8 mouse cellular contexts compared by ENCODE assay signal in the genomic region with DNA sequence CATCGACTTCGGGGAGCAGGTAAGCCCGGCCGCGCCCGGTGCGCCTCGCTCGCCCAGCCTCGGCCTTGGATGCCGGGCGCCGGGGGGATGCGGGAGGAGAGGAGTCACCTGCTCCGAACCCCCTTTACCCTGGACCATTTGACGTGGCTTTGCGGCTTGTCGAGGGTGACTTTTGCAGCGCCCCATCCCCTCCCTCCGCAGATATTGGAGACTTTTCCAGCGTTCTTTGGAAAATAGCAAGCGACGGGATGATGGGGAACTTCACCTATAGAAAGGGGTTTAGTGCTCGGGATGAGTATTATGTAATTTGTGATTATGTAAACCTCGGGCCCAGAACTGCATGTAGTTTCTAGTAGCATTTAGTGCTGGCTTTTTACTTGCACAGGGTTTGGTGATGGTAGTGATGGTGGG. TPM values are rescaled to one million over a fixed set of nuclear protein-coding genes. Genes with fewer than 3 reads are reported as not detected.
DNase-seq lines count a peak whose midpoint lies in the region; ATAC-seq and TF ChIP-seq lines count a peak whose summit lies in the region.

No protein-coding gene starts in this region.

- H3K4me2 ChIP-seq in kidney, embryonic 16.5 days (replicated peaks; ENCODE audit: low read depth, low read length), result peak overlapping the region; percentile 91
- peak overlapping the region; percentile 73 for H3K4me2 ChIP-seq in hindbrain, embryonic 13.5 days
- peak overlapping the region; percentile 75 for H3K4me2 ChIP-seq in midbrain, embryonic 13.5 days (replicated peaks)

- no peak for DNase-seq in kidney, postnatal 14 days
- DNase-seq in adrenal gland, adult (ENCODE audit: inconsistent age in 2 of 2, low spot score in 1 of 2), result no peak
- no peak for DNase-seq in testis, postnatal 10 days (ENCODE audit: low spot score)
- DNase-seq in retina, postnatal 1 day, result no peak

- H3K4me3 ChIP-seq in kidney, embryonic 16.5 days (ENCODE audit: low read length), result peak overlapping the region; percentile 82
- H3K4me3 ChIP-seq in bone marrow macrophage, adult 2 months (ENCODE audit: insufficient read depth, low read length), result peak overlapping the region; percentile 95
- peak overlapping the region; percentile 87 for H3K4me3 ChIP-seq in hindbrain, embryonic 13.5 days
- H3K4me3 ChIP-seq in midbrain, embryonic 13.5 days (replicated peaks), result peak overlapping the region; percentile 82

- peak overlapping the region; percentile 75 for H3K27ac ChIP-seq in kidney, embryonic 16.5 days (ENCODE audit: low read length)
- H3K27ac ChIP-seq in bone marrow macrophage, adult 2 months (ENCODE audit: insufficient read depth, low read depth, low read length), result peak overlapping the region; percentile 45
- H3K27ac ChIP-seq in hindbrain, embryonic 13.5 days, result peak overlapping the region; percentile 97
- peak overlapping the region; percentile 96 for H3K27ac ChIP-seq in midbrain, embryonic 13.5 days

- TF ChIP-seq CTCF in bone marrow macrophage, adult 2 months (IDR thresholded peaks at IDR 0.05; ENCODE audit: low read depth, low read length), result no peak

- no peak for ATAC-seq in kidney, embryonic 16.5 days (ENCODE audit: low FRiP score, low TSS enrichment)
- peak; percentile 43 for ATAC-seq in hindbrain, embryonic 13.5 days (ENCODE audit: low FRiP score)
- no peak; the same call in none of the 2 replicates for ATAC-seq in midbrain, embryonic 13.5 days

- H3K36me3 ChIP-seq in kidney, embryonic 16.5 days (ENCODE audit: insufficient read depth, low read length), result no peaks in the 10 kb centered on the region
- H3K36me3 ChIP-seq in hindbrain, embryonic 13.5 days, result no peaks in the 10 kb centered on the region
- no peaks in the 10 kb centered on the region for H3K36me3 ChIP-seq in midbrain, embryonic 13.5 days

- no peak for TF ChIP-seq POLR2A in bone marrow macrophage, adult 2 months (IDR thresholded peaks at IDR 0.05; ENCODE audit: borderline replicate concordance, low read depth, low read length)

- peak overlapping the region; percentile 79 for H3K9ac ChIP-seq in kidney, embryonic 16.5 days (replicated peaks; ENCODE audit: low read length)
- H3K9ac ChIP-seq in hindbrain, embryonic 13.5 days, result peak overlapping the region; percentile 95
- H3K9ac ChIP-seq in midbrain, embryonic 13.5 days (replicated peaks), result peak overlapping the region; percentile 91

- H3K9me3 ChIP-seq in kidney, embryonic 16.5 days (ENCODE audit: low read length), result no peaks in the 10 kb centered on the region
- H3K9me3 ChIP-seq in hindbrain, embryonic 13.5 days, result no peaks in the 10 kb centered on the region
- no peaks in the 10 kb centered on the region for H3K9me3 ChIP-seq in midbrain, embryonic 13.5 days

- H3K27me3 ChIP-seq in kidney, embryonic 16.5 days (ENCODE audit: insufficient read depth, low read length), result no peaks in the 10 kb centered on the region
- no peaks in the 10 kb centered on the region for H3K27me3 ChIP-seq in hindbrain, embryonic 13.5 days
- H3K27me3 ChIP-seq in midbrain, embryonic 13.5 days, result no peaks in the 10 kb centered on the region

- WGBS in kidney, embryonic 16.5 days, result under 1% methylated on average over 19 of the region's 25 CpGs
- 0% methylated on average over 23 of the region's 25 CpGs for WGBS in hindbrain, embryonic 13.5 days
- under 1% methylated on average over 24 of the region's 25 CpGs for WGBS in midbrain, embryonic 13.5 days

- peaks cover 13% of the 10 kb centered on the region; the same call in 1 of the 2 replicates for H3K4me1 ChIP-seq in kidney, embryonic 16.5 days (ENCODE audit: insufficient read depth, low read length)
- peaks cover 26% of the 10 kb centered on the region for H3K4me1 ChIP-seq in bone marrow macrophage, adult 2 months (ENCODE audit: control insufficient read depth, insufficient read depth, low read length)
- peaks cover 32% of the 10 kb centered on the region for H3K4me1 ChIP-seq in hindbrain, embryonic 13.5 days (replicated peaks)
- peaks cover 27% of the 10 kb centered on the region for H3K4me1 ChIP-seq in midbrain, embryonic 13.5 days (replicated peaks)

RNA-seq across cellular contexts. Expression of gene Ank, which starts 0.6 kb away (rescaled TPM):
- 6.3 and 7.2 TPM in 2 replicates for polyA plus RNA-seq in kidney, embryonic 16.5 days (2015; fragmentation: Nextera tagmentation; extraction: Ambion mirVana)
- 65.5 and 72.9 TPM in 2 replicates for polyA plus RNA-seq in bone marrow macrophage, adult 2 months (2012; ENCODE audit: insufficient read depth, insufficient read length, missing spikeins)
- 13.2 and 13.3 TPM in 2 replicates for polyA plus RNA-seq in hindbrain, embryonic 13.5 days (2015; fragmentation: Nextera tagmentation; extraction: Ambion mirVana)
- polyA plus RNA-seq in midbrain, embryonic 13.5 days (2015; fragmentation: Nextera tagmentation; extraction: Ambion mirVana), result 9.9 and 11.5 TPM in 2 replicates

Comparison
In these comparisons a context has a peak if more than half of its experiments do, and no peak if none do; other contexts are left out.
1. H3K27ac ChIP-seq: peak in every context shown above with its lines; median percentile 97 in hindbrain, embryonic 13.5 days; 96 in midbrain, embryonic 13.5 days; 75 in kidney, embryonic 16.5 days; 45 in bone marrow macrophage, adult 2 months.